Mouse (Mus musculus): ENCODE measurements at regions not wholly inside any gene's neighbourhood (a gene's known extent, or its start where the extent isn't known, plus 50 kb on each side); places are given as distances from the start of the nearest gene placed in this dataset.

GRCm38 (mm10) chr3:124262150-124262549 is 58.5 kb upstream of the Tram1l1 start:
- no peak for TF ChIP-seq ELF1 (IDR thresholded peaks at IDR 0.05; ENCODE audit: low read depth, low read length)
- no peak for TF ChIP-seq NELFE (IDR thresholded peaks at IDR 0.05; ENCODE audit: low read depth, low read length)
- TF ChIP-seq MAZ (IDR thresholded peaks at IDR 0.05; ENCODE audit: low read depth, low read length) = no peak
- TF ChIP-seq BHLHE40 (IDR thresholded peaks at IDR 0.05; ENCODE audit: low read depth, low read length) = no peak
- no peak for TF ChIP-seq KAT2A (IDR thresholded peaks at IDR 0.05; ENCODE audit: insufficient replicate concordance, low read length)
- TF ChIP-seq TCF12 (IDR thresholded peaks at IDR 0.05; ENCODE audit: low read depth, low read length) = no peak
- no peak for TF ChIP-seq NRF1 (IDR thresholded peaks at IDR 0.05; ENCODE audit: low read depth, low read length)
- Histone ChIP-seq H3K4me1 (ENCODE audit: control insufficient read depth in 1 of 2, insufficient read depth in 2 of 2) (no peaks in the 10 kb centered on the region), H3K79me2 (replicated peaks; ENCODE audit: control insufficient read depth, extremely low read depth, insufficient read depth, poor library complexity, severe bottlenecking) (no peaks in the 10 kb centered on the region), H3K9ac (ENCODE audit: insufficient read depth, low read depth) (no peak overlapping the region), H3K4me3 (replicated peaks in 1 of 3; ENCODE audit: low read depth in 2 of 3, low read length in 2 of 3, poor library complexity in 1 of 3) (no peak overlapping the region), H3K36me3 (replicated peaks in 1 of 2; ENCODE audit: control insufficient read depth in 1 of 2, insufficient read depth in 1 of 2, low read length in 1 of 2) (no peaks in the 10 kb centered on the region), H3K9me3 (replicated peaks; ENCODE audit: low read length) (peaks cover 11% of the 10 kb centered on the region), H3K27ac (ENCODE audit: insufficient read depth, low read depth) (no peak overlapping the region), H3K4me2 (ENCODE audit: insufficient read depth, low read depth, poor library complexity, severe bottlenecking) (no peak overlapping the region), H3K27me3 (replicated peaks) (no peaks in the 10 kb centered on the region)
- in situ Hi-C loops (cut with MboI; ENCODE audit: low pct_ligation_motif_present, low pct_unique_long_range_greater_than_20kb, low sequenced_read_pairs) = no loop called here
- dilution Hi-C loops (cut with MboI; ENCODE audit: extremely low pct_ligation_motif_present, extremely low pct_unique_long_range_greater_than_20kb, low sequenced_read_pairs) = no loop called here
- DNase-seq (ENCODE audit: extremely low read depth) = no peak

- no peaks in the 10 kb centered on the region for H3K79me2 ChIP-seq (replicated peaks; ENCODE audit: control insufficient read depth, extremely low read depth, insufficient read depth, poor library complexity, severe bottlenecking)
- H3K4me3 ChIP-seq (replicated peaks in 1 of 3; ENCODE audit: low read depth in 2 of 3, low read length in 2 of 3, poor library complexity in 1 of 3) = no peak overlapping the region
- no peaks in the 10 kb centered on the region for H3K4me1 ChIP-seq (ENCODE audit: control insufficient read depth in 1 of 2, insufficient read depth in 2 of 2)
- H3K27ac ChIP-seq (ENCODE audit: insufficient read depth, low read depth) = no peak overlapping the region
- H3K36me3 ChIP-seq (replicated peaks in 1 of 2; ENCODE audit: control insufficient read depth in 1 of 2, insufficient read depth in 1 of 2, low read length in 1 of 2) = no peaks in the 10 kb centered on the region
- no peaks in the 10 kb centered on the region for H3K27me3 ChIP-seq (replicated peaks)
- TF ChIP-seq RCOR1 (conservative IDR thresholded peaks at IDR 0.05; ENCODE audit: low read depth, low read length) (no peak), MXI1 (IDR thresholded peaks at IDR 0.05; ENCODE audit: low read depth, low read length) (no peak), POLR2A (IDR thresholded peaks at IDR 0.05; ENCODE audit: low read depth, low read length) (no peak), MEF2A (IDR thresholded peaks at IDR 0.05; ENCODE audit: borderline replicate concordance, low read depth, low read length) (no peak), IRF4 (IDR thresholded peaks at IDR 0.05; ENCODE audit: low read depth, low read length) (no peak), USF2 (conservative IDR thresholded peaks at IDR 0.05; ENCODE audit: low read depth, low read length) (no peak), ZNF384 (IDR thresholded peaks at IDR 0.05; ENCODE audit: low read depth, low read length) (no peak), JUN (IDR thresholded peaks at IDR 0.05; ENCODE audit: insufficient read depth, low read depth, low read length) (no peak), ZMIZ1 (IDR thresholded peaks at IDR 0.05; ENCODE audit: low read depth, low read length) (no peak), CHD2 (IDR thresholded peaks at IDR 0.05; ENCODE audit: low read length) (no peak), MAFK (IDR thresholded peaks at IDR 0.05; ENCODE audit: insufficient replicate concordance, low read length) (no peak), ETS1 (conservative IDR thresholded peaks at IDR 0.05; ENCODE audit: low read depth, low read length) (no peak), TBP (conservative IDR thresholded peaks at IDR 0.05; ENCODE audit: low read depth, low read length) (no peak), E2F4 (IDR thresholded peaks at IDR 0.05; ENCODE audit: insufficient replicate concordance, low read depth, low read length) (no peak), POLR2AphosphoS2 (IDR thresholded peaks at IDR 0.05; ENCODE audit: low read depth, low read length) (no peak), ZC3H11A (IDR thresholded peaks at IDR 0.05; ENCODE audit: low read depth, low read length) (no peak), PAX5 (IDR thresholded peaks at IDR 0.05; ENCODE audit: low read length) (no peak), GABPA (IDR thresholded peaks at IDR 0.05; ENCODE audit: insufficient replicate concordance, low read depth, low read length) (no peak), SMC3 (IDR thresholded peaks at IDR 0.05; ENCODE audit: low read depth, low read length) (no peak), UBTF (IDR thresholded peaks at IDR 0.05; ENCODE audit: low read depth, low read length) (no peak)
- DNase-seq (ENCODE audit: extremely low read depth) = no peak
- peaks cover 16% of the 10 kb centered on the region for H3K9me3 ChIP-seq (replicated peaks; ENCODE audit: low read length)
- no peak overlapping the region for H3K9ac ChIP-seq (ENCODE audit: insufficient read depth, low read depth)
- dilution Hi-C loops (cut with MboI; ENCODE audit: extremely low pct_ligation_motif_present, extremely low pct_unique_long_range_greater_than_20kb, low sequenced_read_pairs) (no loop called here), in situ Hi-C loops (cut with MboI; ENCODE audit: low pct_ligation_motif_present, low pct_unique_long_range_greater_than_20kb, low sequenced_read_pairs) (no loop called here)
- no peak overlapping the region for H3K4me2 ChIP-seq (ENCODE audit: insufficient read depth, low read depth, poor library complexity, severe bottlenecking)
Observed at GRCm38 (mm10) chr3:124266821-124267220, 53.8 kb upstream of the Tram1l1 start.
